Mouse (Mus musculus): ENCODE results near the gene Gzmk.

GRCm38 (mm10) chr13:113257190-113257589 lies 31.5 kb upstream of the Gzmk start:
- TF ChIP-seq ZNF384 (IDR thresholded peaks at IDR 0.05; ENCODE audit: low read depth, low read length) = no peak
- peak; percentile 2; the same call in 1 of the 2 replicates for TF ChIP-seq ZC3H11A (IDR thresholded peaks at IDR 0.05; ENCODE audit: borderline replicate concordance, low read depth, low read length)
- no peak for TF ChIP-seq CHD2 (IDR thresholded peaks at IDR 0.05; ENCODE audit: low read depth, low read length)

Data from ES-E14 (cell line).